Mouse (Mus musculus) kidney, embryonic 14.5 days (tissue): ENCODE results near the gene Dicer1. TPM values are rescaled to one million over a fixed set of nuclear protein-coding genes. Genes with fewer than 3 reads are reported as not detected.

Source experiments
- polyA plus RNA-seq: library from polyadenylated mRNA; unstranded; fragments of >200 nt; fragmentation: Nextera tagmentation; extraction: Ambion mirVana; gene quantifications from 2 replicates; pipeline ENCODE4 v1.2.1, GENCODE M21; 2014

Dicer1 gene
- polyA plus RNA-seq, 1 experiment from 2014 or later: 27.5 TPM

Other genes with a start within 250 kb of the Dicer1 start
- gene Clmn, start 113.1 kb upstream of the Dicer1 start, polyA plus RNA-seq: 3.3 and 5.3 TPM in 2 replicates